Mouse (Mus musculus) midbrain, embryonic 10.5 days (tissue): ENCODE measurements around the gene Tmem63b. TPM values are rescaled to one million over a fixed set of nuclear protein-coding genes. Genes with fewer than 3 reads are reported as not detected.

Source experiments
- DNase-seq: peaks from one replicate; pipeline ENCODE4 v3.0.0-alpha.2; 2017; ENCODE audit warnings: low spot score
- H3K27ac ChIP-seq: fragments of 300-500 bp; sonication (generic); replicated peaks from 2 replicates; pipeline ENCODE4 v1.5.1; 2016; ENCODE audit warnings: mild to moderate bottlenecking
- H3K27me3 ChIP-seq: fragments of 300-500 bp; sonication (generic); 2 replicates; pipeline ENCODE4 v1.6.1; 2016; ENCODE audit warnings: low read depth, mild to moderate bottlenecking; ENCODE audit not compliant: poor library complexity, severe bottlenecking
- H3K36me3 ChIP-seq: fragments of 300-500 bp; sonication (generic); 2 replicates; pipeline ENCODE4 v1.6.1; 2016; ENCODE audit warnings: mild to moderate bottlenecking, moderate library complexity
- H3K4me1 ChIP-seq: fragments of 300-500 bp; sonication (generic); 2 replicates; pipeline ENCODE4 v1.6.1; 2016
- H3K4me3 ChIP-seq: fragments of 300-500 bp; sonication (generic); 2 replicates; pipeline ENCODE4 v1.5.1; 2016; ENCODE audit warnings: mild to moderate bottlenecking, moderate library complexity
- H3K9me3 ChIP-seq: fragments of 300-500 bp; sonication (generic); replicated peaks from 2 replicates; pipeline ENCODE4 v1.6.1; 2016; ENCODE audit warnings: mild to moderate bottlenecking
- WGBS: fragments of 180-500 bp; shearing (Covaris S2); methylation state at CpG from one replicate; pipeline ENCODE4 v1.1.7; 2016; 5-methylcytosine and 5-hydroxymethylcytosine counted together
- polyA plus RNA-seq: library from polyadenylated mRNA; unstranded; fragments of >200 nt; fragmentation: Nextera tagmentation; extraction: Ambion mirVana; gene quantifications from 2 replicates; pipeline ENCODE4 v1.2.1, GENCODE M21; 2016

The Tmem63b gene
- polyA plus RNA-seq, 1 experiment from 2014 or later = 60.5 TPM

GRCm38 (mm10) chr17:45655820-45656219 lies 30.9 kb downstream of the Tmem63b start:
- peaks cover 13% of the 10 kb centered on the region for H3K4me1 ChIP-seq
- DNase-seq = peak; percentile 45
- no peak overlapping the region for H3K27ac ChIP-seq
- no peaks in the 10 kb centered on the region for H3K27me3 ChIP-seq
- H3K36me3 ChIP-seq = peaks cover 10% of the 10 kb centered on the region
- no peaks in the 10 kb centered on the region for H3K9me3 ChIP-seq
- WGBS = 33% methylated on average over 6 of the region's 6 CpGs
- H3K4me3 ChIP-seq = no peak overlapping the region

- H3K27ac ChIP-seq = no peak overlapping the region
- no peaks in the 10 kb centered on the region for H3K27me3 ChIP-seq
- no peaks in the 10 kb centered on the region for H3K9me3 ChIP-seq
- H3K4me1 ChIP-seq = no peaks in the 10 kb centered on the region
- H3K4me3 ChIP-seq = no peak overlapping the region
- no peak for DNase-seq
- no peaks in the 10 kb centered on the region for H3K36me3 ChIP-seq
- WGBS = 75% methylated on average over 7 of the region's 7 CpGs
Observed at GRCm38 (mm10) chr17:45653233-45653632, 33.5 kb downstream of the Tmem63b start.

- DNase-seq = no peak
- Histone ChIP-seq H3K27ac (no peak overlapping the region), H3K4me1 (0 out of 2 replicates have a peak, but pooled peaks cover 4% of the 10 kb centered on the region), H3K27me3 (no peaks in the 10 kb centered on the region), H3K36me3 (no peaks in the 10 kb centered on the region), H3K9me3 (no peaks in the 10 kb centered on the region; the same call in 1 of the 2 replicates), H3K4me3 (no peak overlapping the region)
- WGBS = 92% methylated on average over 4 of the region's 4 CpGs
Observed at GRCm38 (mm10) chr17:45644185-45644584, 42.5 kb downstream of the Tmem63b start.

DNA sequence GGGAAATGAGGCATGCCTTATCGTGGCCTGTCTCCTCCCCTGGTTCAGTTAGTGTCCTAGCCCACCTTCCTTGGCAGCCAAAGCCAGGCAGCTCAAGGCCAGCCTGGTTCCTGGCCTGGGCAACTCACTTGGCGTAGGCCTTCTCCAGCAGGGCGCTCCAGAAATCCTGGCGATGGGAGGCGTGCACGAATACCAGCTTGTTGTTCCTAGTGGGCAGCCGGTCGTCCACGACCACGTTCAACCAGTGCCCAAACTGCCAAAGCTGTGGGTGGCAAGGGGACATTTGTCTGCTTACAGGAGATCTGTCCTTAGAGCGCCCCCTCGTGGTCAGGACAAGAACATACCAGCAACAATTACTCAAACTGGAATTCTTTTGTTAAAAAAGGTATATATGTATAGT lies 44.0 kb downstream of the Tmem63b start:
- H3K27ac ChIP-seq = no peak overlapping the region
- peak; percentile 77 for DNase-seq
- 19% methylated on average over 12 of the region's 12 CpGs for WGBS
- no peaks in the 10 kb centered on the region for H3K27me3 ChIP-seq
- H3K9me3 ChIP-seq = no peaks in the 10 kb centered on the region; the same call in 1 of the 2 replicates
- no peaks in the 10 kb centered on the region for H3K36me3 ChIP-seq
- 0 out of 2 replicates have a peak, but pooled peaks cover 4% of the 10 kb centered on the region for H3K4me1 ChIP-seq
- no peak overlapping the region for H3K4me3 ChIP-seq

DNA sequence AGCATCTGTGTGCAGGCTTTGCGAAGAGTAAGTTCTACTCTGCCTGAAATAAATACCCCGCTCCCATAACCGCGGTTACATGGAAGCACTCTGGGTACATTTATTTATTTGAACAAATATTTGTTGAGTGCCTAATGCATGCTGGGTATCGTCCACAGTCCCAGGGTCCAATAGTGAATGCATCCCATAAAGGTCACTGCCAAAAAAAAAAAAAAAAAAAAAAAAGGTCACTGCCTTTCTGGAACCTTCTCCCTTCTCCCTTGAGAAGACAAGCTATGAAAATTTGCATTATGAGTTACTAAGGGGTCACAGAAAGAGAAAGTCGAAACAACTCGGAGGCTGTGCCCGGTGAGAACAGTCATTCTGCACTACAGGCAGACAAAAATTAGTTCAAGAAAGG lies 44.7 kb downstream of the Tmem63b start:
- Histone ChIP-seq H3K27ac (no peak overlapping the region), H3K4me1 (0 out of 2 replicates have a peak, but pooled peaks cover 4% of the 10 kb centered on the region), H3K4me3 (no peak overlapping the region), H3K36me3 (no peaks in the 10 kb centered on the region), H3K27me3 (no peaks in the 10 kb centered on the region), H3K9me3 (no peaks in the 10 kb centered on the region; the same call in 1 of the 2 replicates)
- WGBS = 91% methylated on average over 8 of the region's 8 CpGs
- no peak for DNase-seq

DNA sequence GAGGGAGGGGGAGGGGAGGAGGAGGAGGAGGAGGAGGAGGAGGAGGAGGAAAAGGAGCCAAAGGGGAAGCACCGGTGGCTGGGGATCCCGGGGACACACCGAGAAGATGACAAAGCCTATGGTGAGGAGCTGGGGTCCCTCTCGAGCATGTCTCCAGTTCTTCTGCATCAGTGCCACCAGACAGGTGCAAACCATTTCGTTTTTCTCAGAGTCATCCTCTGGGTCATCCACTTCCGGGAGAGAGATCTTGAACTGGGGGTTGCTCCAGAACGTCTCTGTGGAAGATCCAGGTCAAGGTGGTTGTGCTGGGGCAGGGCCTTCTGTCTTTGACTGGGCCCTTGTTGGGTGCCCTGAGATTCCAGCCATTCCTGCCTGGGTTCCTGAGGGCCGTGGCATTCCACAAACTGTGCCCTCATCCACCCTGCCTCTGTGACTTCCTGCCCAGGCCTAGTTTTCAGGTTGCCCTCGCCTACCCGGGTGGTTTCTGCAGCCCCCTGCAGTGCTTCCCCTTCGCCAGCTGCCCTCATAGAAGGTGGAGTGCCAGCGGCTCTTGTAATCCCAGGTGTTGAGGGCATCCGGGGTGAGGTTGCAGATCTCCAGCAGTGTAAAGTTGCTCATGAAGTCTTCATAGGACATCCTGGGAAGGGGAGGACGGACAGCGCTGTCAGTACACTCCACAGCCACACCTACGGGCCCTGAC lies 48.0 kb downstream of the Tmem63b start:
- Histone ChIP-seq H3K9me3 (no peaks in the 10 kb centered on the region), H3K27ac (no peak overlapping the region), H3K36me3 (no peaks in the 10 kb centered on the region), H3K4me3 (no peak overlapping the region), H3K4me1 (0 out of 2 replicates have a peak, but pooled peaks cover 4% of the 10 kb centered on the region), H3K27me3 (no peaks in the 10 kb centered on the region)
- WGBS = 78% methylated on average over 16 of the region's 16 CpGs
- DNase-seq = no peak

DNA sequence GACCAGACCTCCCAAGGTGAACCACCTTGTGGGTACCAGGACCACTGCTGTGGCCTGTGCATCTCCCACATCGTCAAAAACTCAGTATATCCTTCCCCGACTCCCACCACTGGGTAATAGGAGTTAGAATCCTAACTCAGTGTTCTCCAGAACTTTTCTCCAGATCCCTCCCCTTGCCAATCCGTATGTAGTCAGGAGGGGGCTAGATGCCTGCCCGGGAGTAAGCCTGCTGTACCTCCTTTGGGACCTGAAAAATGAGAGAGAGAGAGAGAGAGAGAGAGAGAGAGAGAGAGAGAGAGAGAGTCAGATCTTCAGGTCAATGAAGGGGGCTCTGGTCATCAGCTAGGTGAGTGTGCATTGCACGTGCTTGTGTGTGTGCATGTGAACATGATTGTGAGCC lies 52.7 kb downstream of the Tmem63b start:
- Histone ChIP-seq H3K36me3 (no peaks in the 10 kb centered on the region), H3K27ac (no peak overlapping the region), H3K4me1 (peaks cover 19% of the 10 kb centered on the region), H3K27me3 (no peaks in the 10 kb centered on the region), H3K9me3 (no peaks in the 10 kb centered on the region), H3K4me3 (no peak overlapping the region)
- WGBS = 77% methylated on average over 5 of the region's 5 CpGs
- no peak for DNase-seq

DNA sequence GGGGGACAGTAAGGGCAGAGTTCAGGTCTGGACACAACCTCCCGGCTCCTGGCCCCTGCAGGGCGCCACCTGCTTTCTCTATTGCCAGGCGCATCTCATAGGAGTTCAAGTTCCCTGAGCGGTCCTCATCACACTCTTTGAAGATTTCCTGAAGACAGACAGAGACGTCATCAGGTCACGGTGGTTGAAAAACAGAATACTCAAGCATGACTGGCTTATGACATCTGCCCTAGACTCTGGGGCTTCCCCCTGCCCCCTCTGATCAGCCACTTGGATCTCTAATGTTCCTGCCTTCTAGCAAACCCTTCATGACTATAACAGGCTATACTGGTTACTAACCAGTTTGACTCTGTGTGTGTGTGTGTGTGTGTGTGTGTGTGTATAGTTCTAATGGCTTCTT lies 54.8 kb downstream of the Tmem63b start:
- no peak for DNase-seq
- Histone ChIP-seq H3K4me1 (peaks cover 28% of the 10 kb centered on the region), H3K9me3 (no peaks in the 10 kb centered on the region), H3K27ac (no peak overlapping the region), H3K36me3 (no peaks in the 10 kb centered on the region), H3K4me3 (no peak overlapping the region), H3K27me3 (no peaks in the 10 kb centered on the region)
- WGBS = 76% methylated on average over 6 of the region's 6 CpGs

DNA sequence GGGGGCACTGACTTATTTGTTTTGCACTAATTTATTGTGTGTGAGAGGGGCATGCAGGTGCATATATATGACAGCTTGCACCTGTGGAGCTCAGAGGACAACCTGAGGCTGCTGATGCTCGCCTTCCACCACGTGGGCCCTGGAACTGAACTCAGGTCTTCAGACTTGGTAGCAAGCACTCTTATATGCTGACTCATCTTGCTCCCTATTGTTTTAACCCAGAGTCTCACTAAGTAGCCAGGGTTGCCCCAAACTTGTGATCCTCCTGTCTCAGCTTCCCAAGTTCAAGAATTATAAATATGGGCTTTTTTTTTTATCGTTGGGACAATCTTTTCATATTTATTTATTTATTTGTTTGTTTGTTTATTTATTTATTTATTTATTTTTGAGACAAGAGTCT lies 55.7 kb downstream of the Tmem63b start:
- no peak for DNase-seq
- H3K27me3 ChIP-seq = no peaks in the 10 kb centered on the region
- H3K36me3 ChIP-seq = no peaks in the 10 kb centered on the region
- H3K9me3 ChIP-seq = no peaks in the 10 kb centered on the region
- peak overlapping the region; percentile 83 for H3K27ac ChIP-seq
- H3K4me3 ChIP-seq = peak overlapping the region; percentile 58
- 51% methylated on average over 3 of the region's 3 CpGs for WGBS
- peaks cover 35% of the 10 kb centered on the region for H3K4me1 ChIP-seq

GRCm38 (mm10) chr17:45629861-45630694 lies 56.6 kb downstream of the Tmem63b start:
- Histone ChIP-seq H3K27ac (peak overlapping the region; percentile 83), H3K9me3 (no peaks in the 10 kb centered on the region), H3K27me3 (no peaks in the 10 kb centered on the region), H3K4me1 (peaks cover 35% of the 10 kb centered on the region), H3K4me3 (peak overlapping the region; percentile 58), H3K36me3 (no peaks in the 10 kb centered on the region)
- whole genome bisulfite sequencing = 2% methylated on average over 34 of the region's 34 CpGs
- DNase-seq = peak; percentile 73

GRCm38 (mm10) chr17:45628885-45629855 lies 57.5 kb downstream of the Tmem63b start:
- no peaks in the 10 kb centered on the region for H3K27me3 ChIP-seq
- H3K4me3 ChIP-seq = peak overlapping the region; percentile 58
- H3K4me1 ChIP-seq = peaks cover 35% of the 10 kb centered on the region
- 70% methylated on average over 13 of the region's 13 CpGs for WGBS
- H3K9me3 ChIP-seq = no peaks in the 10 kb centered on the region
- DNase-seq = no peak
- peak overlapping the region; percentile 83 for H3K27ac ChIP-seq
- H3K36me3 ChIP-seq = no peaks in the 10 kb centered on the region

DNA sequence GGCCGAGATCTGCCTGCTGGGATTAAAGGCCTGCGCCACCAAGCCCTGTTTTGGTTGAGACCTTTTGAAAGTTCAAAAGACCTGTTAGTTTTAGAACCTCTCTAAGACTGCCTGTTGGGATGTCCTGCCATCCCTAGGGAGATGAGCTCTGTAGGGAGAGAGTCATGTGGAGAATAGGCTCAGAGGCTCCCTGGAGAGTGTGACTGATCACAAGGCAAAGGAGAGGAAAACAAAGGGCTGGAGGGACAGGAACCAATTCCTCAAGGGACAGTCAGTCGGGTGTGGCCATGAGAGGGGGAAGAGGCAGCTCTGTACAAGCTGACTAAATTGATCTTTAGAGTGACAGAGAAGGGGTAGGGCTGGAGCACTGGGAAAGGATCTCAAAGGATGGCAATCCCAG lies 58.5 kb downstream of the Tmem63b start:
- 15% methylated on average over 3 of the region's 3 CpGs for WGBS
- DNase-seq = no peak
- Histone ChIP-seq H3K9me3 (no peaks in the 10 kb centered on the region), H3K27ac (no peak overlapping the region), H3K27me3 (no peaks in the 10 kb centered on the region), H3K4me3 (no peak overlapping the region), H3K36me3 (no peaks in the 10 kb centered on the region), H3K4me1 (peaks cover 35% of the 10 kb centered on the region)
